Mouse (Mus musculus) kidney, adult 11 months (tissue): ENCODE measurements at regions not wholly inside any gene's neighbourhood (a gene's known extent, or its start where the extent isn't known, plus 50 kb on each side); places are given as distances from the start of the nearest gene placed in this dataset.
"Not testable (repeated sequence)": the region's sequence is repeated elsewhere in the genome, so short reads cannot be mapped to it uniquely, and the experiment has no call there.

Experiments
- DNase-seq: peaks from one replicate; pipeline ENCODE4 v3.0.0; 2022

DNA sequence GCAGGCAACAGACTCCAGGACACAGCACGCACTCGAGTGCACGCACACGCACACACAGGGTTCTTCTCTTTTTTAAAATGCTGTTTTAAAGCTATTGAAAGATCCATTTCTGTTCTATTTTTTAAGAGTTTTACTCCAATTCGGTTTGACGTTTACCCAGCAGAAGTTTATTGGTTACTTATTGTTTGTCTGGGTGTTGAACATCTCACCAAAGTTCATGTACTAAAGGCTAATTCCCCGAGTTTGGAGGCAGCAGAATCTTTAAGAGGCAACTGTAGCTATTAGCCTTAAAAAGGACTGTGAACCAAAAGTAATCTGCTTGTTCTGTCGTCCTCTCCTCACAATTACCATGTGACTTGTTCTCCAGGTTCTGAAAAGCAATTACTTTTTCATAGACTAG is 263.0 kb upstream of the Nfia start:
- no peak for DNase-seq

DNA sequence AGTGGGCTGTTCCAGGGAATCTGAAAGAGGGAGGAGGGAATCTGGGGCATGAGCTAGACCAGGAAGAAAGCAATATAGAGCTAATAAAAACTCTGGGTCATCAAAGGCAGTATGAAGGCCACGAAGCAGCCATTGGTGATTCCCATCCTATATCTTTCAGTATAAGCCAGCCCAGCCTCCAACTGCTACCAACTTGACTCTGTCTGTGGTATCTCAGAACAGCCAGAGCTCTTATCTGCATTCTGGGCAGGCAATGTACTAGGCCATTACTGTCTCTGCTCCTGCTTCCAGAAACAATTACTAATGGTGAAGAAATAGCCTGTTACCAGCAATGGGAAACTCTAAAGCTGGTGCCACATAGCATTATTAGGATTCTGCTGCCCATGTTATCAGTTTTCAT is 266.8 kb upstream of the Nfia start:
- no peak for DNase-seq

- no peak for DNase-seq
Observed at GRCm38 (mm10) chr4:97491248-97491804, 281.2 kb upstream of the Nfia start.

GRCm38 (mm10) chr4:97486354-97486753 is 286.2 kb upstream of the Nfia start:
- DNase-seq, result no peak

DNA sequence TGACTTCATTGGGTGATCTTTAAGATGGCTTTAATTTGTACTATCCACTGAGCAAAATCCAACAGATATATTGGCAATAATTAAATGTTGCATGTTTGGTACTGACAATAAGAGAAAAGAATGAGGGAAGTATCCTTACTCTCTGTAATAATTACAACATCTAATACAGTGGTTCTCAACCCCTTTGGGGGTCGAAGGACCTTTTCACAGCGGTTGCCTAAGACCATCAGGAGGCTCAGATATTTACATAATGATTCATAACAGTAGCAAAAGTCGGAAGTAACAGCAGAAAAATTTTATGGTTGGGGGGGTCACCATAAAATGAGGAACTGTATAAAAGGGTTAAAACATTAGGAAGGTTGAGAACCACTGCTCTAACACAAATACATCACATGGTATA is 287.3 kb upstream of the Nfia start:
- DNase-seq, result no peak

GRCm38 (mm10) chr4:97482701-97483246 is 289.8 kb upstream of the Nfia start:
- DNase-seq, result no peak

- DNase-seq, result peak; percentile 26
Observed at GRCm38 (mm10) chr4:97481836-97482235, 290.7 kb upstream of the Nfia start.

DNA sequence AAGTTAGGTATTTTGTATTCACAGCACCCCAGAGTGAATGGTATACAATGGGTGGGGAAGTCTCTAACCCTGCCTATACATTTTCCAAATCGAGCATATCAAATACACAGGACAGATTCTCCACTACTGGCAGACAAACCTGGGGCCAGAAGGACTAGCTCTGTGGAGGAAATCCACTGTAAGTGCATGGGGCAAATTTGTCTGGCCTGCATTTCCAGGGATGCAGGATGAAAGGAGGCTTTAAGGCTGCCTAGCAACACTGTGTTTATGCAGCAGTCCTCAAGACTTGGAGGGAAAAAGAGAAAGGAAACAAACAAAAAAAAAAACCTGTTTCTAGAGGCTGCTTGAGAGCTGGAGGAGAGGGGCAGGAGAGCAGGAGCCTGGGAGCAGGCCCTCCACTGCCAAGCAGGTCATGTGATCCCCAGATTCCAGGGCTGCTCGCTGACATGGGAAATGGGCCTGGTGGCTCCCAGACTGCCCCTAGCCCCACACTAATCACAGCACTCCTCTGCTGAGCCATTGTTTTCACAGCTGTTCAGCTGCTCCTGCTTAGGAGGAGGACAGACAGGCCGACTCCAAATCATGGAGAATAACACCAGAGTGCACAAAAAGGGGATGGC is 293.7 kb upstream of the Gm10192 start:
- peak; percentile 59 for DNase-seq

DNA sequence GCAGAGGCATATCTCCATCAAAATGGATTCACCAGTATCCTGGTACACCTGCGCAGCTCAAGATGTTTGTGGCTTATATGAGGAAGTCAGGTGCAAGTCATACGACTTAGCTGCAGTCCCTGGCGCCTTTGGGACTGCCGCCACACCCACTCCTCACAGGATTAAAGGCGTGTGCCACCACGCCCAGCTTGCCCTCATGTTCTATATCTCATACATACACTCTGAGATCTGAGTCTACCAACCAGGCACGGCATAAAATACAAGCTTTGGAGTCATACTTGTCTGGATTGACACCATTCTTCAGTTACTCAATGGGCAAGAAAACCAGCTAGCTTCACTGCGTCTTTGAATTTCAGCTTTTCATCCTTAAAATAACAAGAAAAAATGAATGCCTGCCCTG is 290.5 kb upstream of the Gm10192 start:
- not testable (repeated sequence) for DNase-seq

DNA sequence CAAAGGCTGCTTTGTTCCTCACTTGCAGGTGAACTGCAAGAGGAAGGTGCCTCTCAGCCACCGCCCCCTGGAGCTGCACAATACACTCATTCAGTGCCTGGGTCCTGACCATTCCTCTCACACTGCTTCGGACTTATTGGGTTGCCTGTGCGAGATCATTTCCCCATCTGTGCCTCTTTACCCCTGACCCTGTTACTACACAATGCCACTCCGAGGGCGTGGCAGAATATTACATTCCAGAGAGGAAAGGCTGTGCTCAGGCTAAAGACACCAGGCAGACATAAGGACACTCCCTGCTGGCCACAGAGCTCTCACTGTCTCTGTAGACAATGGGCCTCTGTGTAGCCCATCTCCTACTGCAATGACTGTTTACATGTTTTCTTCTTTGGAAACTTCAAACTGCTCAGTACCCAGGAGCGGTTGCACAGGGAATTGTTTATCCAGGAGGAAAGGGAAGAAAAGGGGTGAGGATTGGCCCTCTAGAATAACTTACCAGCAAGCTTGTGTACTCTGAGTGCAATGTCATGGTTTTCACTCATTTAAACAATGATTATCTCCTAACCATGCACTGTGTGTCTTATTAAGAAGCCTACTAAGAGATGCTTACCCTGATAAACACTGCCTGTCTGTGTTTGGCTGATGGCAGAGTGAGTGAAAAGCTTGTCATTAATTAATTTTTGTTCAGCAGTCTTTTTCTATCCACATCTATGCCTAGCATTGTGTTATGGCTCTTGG is 283.1 kb upstream of the Gm10192 start:
- no peak for DNase-seq

DNA sequence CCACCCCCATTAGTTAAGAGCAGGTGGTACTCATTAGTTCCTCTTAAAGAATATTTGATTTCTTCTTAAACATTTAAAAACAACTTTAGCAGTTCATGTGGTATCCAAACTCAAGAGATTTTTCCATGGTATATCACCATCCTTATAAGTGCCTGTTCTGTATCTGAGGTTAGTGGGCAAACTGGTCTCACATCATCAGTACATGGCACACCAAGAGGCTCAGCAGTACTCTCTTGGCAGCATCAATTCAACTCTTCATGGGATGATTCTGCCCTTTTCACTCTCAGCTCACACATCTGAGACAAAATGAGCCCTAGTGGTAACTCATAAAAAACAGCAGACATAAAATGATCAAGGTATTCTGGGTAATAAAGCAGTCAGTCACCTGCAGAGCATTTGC is 282.6 kb upstream of the Gm10192 start:
- no peak for DNase-seq

DNA sequence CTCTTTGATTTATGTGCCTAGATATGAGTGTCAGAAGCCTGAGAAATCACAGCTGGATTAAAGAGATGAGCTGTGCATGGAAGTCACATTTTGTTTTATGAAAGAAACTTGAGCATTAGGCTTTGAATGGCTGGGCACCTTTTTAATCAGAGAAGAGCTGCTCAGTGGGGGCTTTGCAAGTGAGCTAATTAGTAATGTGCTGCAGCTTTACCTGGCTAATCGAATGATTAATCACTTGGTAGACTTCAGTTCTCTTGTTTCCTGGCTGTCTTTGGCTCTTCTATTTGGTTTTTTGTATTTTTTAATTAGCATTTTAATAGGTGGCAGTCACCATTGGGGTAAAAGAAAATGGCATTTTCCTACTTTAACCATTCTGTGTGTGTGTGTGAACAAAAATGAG is 278.2 kb upstream of the Gm10192 start:
- DNase-seq, result no peak

GRCm38 (mm10) chr4:97439288-97440029 is 256.5 kb upstream of the Gm10192 start:
- DNase-seq, result no peak

- no peak for DNase-seq
Observed at GRCm38 (mm10) chr4:97432681-97433080, 249.7 kb upstream of the Gm10192 start.

- DNase-seq, result no peak
Observed at GRCm38 (mm10) chr4:97432094-97432493, 249.1 kb upstream of the Gm10192 start.

DNA sequence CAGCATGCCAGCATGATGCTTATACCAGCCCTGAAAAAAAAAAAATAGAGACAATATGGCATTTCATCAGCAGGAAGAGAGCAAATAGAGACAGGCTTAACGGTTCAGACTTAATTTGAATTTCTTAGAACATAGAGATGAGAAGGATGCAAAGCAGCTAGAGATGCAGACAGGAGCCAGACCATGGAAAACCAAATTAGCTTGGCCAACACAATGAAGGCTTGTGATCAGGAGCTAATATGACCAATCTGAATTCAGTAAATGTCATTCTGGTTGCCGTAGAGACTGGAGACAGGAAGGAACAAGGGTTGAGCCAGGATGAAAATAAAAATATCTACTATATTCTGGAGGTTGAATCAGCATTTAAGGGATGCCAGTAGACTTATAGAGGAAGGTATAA is 248.3 kb upstream of the Gm10192 start:
- no peak for DNase-seq

DNA sequence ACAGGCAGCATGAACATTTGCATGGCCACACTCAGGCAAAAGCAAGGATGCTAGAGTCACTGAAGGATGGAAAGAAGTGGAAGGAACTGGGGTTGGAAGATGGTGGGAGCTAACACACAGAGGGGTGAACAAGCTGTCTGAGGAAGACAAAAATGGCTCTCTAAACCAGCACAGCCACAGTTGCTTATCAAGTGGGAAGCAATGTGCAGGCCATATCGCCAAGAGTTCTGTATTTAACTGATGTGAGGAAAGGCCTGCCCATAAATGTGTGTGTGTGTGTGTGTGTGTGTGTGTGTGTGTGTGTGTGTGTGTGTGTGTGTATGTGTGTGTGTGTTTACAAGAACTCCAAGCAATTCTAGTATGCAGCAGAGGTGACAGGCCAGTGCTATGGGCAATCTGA is 236.9 kb upstream of the Gm10192 start:
- DNase-seq, result no peak

- DNase-seq, result peak; percentile 32
Observed at GRCm38 (mm10) chr4:97418616-97419015, 235.7 kb upstream of the Gm10192 start.

GRCm38 (mm10) chr4:97417943-97418342 is 235.0 kb upstream of the Gm10192 start:
- DNase-seq, result no peak

GRCm38 (mm10) chr4:97408633-97409296 is 225.8 kb upstream of the Gm10192 start:
- DNase-seq, result no peak

DNA sequence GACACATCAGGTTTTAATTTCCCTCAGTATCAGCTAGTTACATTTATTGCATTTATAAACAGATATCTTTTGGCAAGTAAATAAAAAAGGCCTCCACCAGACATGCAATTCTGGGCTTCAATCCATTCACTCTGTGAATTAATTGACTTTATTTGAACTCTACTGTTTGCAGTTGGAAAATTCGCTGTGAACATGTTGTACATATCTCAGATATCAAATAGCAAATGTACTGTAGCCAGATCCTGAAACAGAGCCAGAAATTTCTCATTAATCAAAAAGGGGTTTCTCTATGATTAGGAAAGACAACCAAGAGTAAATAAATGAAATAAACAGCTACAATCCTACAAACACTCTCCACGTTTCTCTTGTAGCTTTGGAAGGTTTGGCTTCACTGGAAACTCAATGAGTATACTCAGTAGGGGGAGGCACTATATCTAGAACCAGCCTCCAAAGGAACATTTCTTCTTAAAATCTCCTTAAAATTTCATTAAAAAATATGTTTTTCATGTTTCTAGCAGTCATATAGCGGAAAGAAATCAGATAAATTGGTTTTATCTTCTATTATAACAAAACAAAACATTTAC is 211.8 kb upstream of the Gm10192 start:
- DNase-seq, result no peak

GRCm38 (mm10) chr4:97381084-97381483 is 198.1 kb upstream of the Gm10192 start:
- DNase-seq, result peak; percentile 43
